Mouse (Mus musculus) granulocyte monocyte progenitor cell, adult 5-6 weeks (primary cell): Measurements from ENCODE around the gene Pik3r3. TPM values are rescaled to one million over a fixed set of nuclear protein-coding genes. Genes with fewer than 3 reads are reported as not detected.
"Not testable (repeated sequence)": the region's sequence is repeated elsewhere in the genome, so short reads cannot be mapped to it uniquely, and the experiment has no call there.

Experiments
- ATAC-seq: replicated peaks from 2 replicates; pipeline ENCODE4 v1.8.0; 2016; ENCODE audit warnings: mild to moderate bottlenecking, moderate TSS enrichment, inconsistent platforms; ENCODE audit not compliant: poor library complexity, severe bottlenecking
- total RNA-seq, 2 experiments: library from RNA; stranded (forward) in 1 of 2; stranded (reverse) in 1 of 2; fragments of 200-712, 200-1000 nt in 1 of 2; fragments of >200 nt in 1 of 2; fragmentation: Nextera tagmentation in 1 of 2; gene quantifications; 2 replicates each; pipeline ENCODE4 v1.2.3; 2014 to 2017

The Pik3r3 gene
- total RNA-seq, 2 experiments from 2014 or later = 0.39 TPM; not detected in 1

DNA sequence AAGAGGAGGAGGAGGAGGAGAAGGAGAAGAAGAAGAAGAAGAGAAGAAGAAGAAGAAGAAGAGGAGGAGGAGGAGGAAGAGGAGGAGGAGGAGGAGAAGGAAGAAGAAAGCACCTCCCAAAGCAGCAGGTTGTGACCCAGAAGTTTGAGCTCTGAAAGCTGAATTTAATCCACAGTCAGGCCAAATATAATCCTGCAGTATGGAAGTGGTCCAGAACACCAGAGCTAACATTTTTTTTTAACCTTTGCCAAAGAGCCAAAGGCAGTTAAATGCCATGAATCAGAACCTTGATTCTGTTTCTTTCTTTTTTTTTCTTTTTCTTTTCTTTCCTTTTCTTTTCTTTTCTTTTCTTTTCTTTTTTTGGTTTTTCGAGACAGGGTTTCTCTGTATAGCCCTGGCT, 3.8 kb upstream of the Pik3r3 start:
- ATAC-seq = not testable (repeated sequence)

DNA sequence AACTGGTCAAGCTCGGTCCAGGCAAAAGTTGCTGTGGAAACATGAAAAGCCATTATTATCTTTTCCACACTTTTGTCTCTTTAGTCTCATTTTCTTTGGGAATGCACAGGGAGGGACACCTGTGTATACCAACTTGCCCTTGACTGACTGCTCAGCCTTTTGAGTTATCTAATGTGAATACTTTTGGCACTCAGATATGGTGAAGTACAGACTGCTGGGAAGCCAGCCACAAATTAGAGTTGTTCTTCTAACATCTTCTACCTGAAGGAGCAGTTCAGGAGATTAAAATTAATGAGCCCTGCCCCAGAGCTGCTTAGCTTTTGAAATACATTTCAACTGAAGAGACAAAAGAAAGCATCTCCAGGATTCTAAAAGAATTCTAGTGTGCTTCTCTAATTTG, 2.4 kb upstream of the Pik3r3 start:
- ATAC-seq = no peak

DNA sequence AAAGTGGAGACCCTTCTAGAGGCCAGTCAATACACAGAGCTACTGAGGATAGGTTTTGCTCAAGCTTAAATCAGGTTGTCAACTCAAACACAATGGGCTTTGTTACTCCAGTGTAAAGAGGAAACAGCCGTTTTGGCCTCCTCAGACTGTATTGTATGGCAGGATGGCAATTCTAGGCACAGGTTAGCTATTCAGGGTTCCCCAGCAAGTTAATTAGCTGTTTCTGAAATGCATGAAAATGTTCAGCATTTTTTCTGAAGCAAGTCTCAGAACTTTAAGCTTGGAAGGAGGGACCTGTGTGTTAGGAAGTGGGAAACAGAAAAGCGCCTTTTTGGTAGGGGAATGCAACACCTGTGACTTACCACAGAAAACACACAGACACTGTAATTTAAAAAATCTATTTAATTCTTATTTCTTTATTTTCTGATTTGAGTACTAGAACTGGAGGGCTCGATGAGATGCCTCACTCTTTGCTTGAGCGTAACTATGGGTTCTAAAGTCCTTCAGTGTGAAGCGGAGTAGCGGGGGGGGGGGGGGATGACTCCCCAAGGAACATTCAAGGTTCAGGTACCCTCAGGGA, 1.3 kb upstream of the Pik3r3 start:
- ATAC-seq = no peak

DNA sequence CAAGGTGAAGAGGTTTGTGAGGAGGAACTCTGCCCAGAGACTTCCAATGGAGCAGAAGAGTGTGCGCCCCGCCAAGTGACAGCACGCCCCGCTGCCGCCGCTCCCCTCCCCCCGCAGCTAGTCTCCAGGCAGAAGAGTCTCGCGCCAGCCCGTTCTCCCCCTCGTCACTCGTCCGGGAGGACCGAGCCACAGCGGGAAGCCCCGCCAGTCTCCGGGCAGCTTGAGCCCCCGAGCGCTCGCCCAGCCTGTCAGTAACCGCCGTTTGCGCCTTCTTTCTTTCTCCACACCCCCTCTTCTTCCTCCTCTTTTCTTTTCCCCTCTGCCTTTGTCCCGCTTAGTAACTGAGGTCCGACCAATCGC, 658 bp upstream of the Pik3r3 start:
- no peak for ATAC-seq

DNA sequence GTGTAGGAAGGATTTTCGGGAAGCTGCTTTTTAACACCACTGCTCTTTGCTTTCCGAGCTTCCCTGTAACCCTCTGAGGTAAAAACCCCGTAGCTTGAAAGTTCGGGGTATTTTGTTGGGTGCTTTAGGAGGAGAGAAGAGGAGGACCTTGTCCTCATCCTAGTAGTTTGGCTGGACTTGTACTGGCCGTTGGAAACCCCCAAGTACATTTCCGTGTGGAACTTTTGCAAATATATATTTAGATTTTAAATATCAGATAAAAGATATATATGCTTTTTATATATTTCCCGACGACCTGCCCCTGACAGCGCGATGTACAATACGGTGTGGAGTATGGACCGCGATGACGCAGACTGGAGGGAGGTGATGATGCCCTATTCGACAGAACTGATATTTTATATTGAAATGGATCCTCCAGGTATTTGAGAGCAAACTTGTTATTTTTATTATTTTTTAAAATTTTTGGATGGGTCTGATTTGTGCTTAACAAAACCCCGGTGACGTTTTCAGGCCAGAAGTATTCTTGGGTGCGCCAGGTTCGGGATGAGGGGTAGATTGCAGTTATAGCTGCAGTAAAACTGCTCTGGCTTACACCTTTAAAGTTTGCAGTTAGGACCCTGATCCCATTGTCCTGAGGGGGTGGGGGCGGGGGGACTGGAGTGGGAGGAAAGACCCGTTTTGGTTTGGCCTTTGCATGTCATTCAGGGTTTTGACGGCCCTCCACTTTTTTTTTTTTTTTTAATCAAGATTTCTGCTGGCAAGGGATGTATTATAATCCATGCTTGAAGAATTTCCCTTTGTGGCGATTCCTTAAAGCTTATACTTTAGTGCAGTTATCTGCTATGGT, 801 bp downstream of the Pik3r3 start:
- no peak for ATAC-seq

DNA sequence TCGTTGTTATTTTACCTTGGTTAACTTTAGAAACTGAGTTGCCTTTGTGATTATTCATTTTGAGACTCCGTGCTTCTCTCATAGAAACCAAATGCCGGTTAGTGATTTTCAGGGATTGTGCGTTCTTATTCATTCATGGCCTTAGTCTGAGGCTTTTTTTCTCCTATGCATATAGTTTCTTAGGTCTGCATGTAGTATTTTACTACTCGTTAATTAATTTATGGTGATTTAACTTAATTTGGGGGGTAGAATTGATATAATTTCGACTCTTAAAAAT, 1.4 kb downstream of the Pik3r3 start:
- no peak for ATAC-seq

DNA sequence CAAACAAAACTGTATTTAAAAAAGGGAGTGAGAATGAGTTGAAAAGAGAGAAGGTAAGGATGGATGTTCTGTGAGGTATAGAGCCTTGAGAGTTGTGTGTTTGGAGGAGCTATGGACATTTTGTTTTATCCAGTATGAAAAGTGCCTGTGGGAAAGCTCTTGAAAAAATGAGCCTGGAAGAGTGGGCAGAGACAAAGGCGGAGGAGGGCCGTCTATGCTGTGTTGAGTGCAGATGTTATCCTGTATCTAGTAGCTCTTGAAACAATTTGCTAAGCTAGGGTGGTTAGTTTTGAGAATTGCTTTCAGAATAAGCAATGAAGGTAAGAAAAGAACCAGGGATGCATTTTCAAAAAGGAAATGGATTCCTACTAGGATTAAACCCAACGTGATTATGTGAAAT, 22.0 kb downstream of the Pik3r3 start:
- ATAC-seq = no peak

DNA sequence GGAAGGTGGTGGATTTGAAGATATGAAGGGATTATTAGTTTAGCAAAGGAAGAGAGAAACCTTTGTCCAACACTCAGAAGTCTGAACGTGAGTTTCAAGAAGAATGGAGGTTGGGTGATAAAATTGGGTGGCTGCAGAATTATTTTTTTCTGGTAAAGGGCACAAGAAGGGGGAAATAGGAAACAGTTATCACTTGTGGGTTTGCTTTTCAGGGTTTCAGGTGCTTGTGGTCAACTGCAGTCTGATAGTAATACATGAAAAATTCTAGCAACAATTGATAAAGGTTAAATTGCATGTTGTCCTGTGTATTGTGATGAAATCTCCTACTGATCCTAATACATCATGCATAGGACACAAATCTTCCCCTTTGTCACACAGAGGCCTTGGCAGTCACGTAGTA, 22.8 kb downstream of the Pik3r3 start:
- ATAC-seq = no peak

DNA sequence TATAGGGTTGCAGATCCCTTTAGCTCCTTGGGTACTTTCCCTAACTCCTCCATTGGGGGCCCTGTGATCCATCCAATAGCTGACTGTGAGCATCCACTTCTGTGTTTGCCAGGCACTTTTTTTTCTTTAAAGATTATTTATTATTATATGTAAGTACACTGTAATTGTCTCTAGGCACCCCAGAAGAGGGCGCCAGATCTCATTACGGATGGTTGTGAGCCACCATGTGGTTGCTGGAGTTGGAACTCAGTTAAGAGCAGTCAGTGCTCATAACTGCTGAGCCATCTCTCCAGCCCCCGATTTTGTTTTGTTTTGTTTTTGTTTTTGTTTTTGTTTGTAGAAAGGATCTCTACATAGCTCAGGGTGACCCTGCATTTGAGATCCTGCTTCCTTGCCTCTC, 24.5 kb downstream of the Pik3r3 start:
- not testable (repeated sequence) for ATAC-seq

DNA sequence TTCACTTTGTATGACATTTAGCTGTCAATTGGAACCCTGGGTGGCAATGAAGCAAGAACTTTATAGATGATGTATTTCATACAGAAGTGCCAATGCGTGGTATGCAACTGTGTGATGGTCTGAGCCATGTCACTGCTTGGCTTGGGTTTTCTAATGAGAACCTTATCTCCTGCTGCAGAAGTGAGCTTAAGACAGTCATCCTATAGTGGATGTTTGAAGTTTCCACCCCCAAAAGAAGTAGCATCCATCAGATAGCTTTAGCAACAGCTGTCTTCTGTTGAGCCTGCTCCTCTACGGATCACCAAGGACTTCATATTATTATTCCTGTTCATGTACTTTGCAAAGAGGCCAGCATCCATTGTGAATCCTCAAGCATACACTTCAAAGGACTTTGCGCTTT, 28.6 kb downstream of the Pik3r3 start:
- ATAC-seq = no peak

DNA sequence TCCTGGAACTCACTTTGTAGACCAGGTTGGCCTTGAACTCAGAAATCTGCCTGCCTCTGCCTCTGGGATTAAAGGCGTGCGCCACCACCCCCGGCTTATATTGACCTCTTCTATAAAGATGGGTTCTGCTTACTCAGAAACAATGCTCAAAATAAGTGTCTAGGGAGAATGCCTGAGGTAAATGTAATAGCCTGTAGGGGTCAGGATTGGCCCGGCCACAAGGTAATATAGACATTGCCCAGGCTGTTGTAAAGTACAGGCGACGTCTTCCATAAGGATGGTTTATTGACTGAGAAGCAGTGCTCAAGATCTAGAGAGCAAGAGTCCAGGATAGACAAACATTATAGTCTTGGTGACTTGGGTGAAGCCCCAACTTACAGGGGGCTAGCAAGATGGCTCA, 46.8 kb downstream of the Pik3r3 start:
- no peak for ATAC-seq

DNA sequence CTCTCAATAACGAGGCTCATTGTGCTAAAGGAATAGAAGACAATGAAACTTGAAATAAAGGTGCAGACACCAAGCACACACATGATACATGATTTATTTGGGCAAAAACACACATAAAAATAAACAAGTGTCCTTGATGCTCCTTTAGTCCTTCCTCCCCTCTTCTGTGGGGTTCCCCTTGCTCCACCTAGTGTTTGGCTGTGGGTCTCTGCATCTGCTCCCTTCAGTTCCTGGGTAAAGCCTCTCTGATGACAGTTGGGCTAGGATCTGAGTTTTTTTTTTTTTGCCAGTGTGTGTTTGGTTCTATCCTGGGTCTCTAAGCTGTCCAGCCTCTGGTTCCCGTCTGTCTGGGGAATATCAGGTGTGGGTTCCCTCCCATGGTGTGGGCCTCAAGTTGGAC, 60.8 kb downstream of the Pik3r3 start:
- ATAC-seq = no peak

DNA sequence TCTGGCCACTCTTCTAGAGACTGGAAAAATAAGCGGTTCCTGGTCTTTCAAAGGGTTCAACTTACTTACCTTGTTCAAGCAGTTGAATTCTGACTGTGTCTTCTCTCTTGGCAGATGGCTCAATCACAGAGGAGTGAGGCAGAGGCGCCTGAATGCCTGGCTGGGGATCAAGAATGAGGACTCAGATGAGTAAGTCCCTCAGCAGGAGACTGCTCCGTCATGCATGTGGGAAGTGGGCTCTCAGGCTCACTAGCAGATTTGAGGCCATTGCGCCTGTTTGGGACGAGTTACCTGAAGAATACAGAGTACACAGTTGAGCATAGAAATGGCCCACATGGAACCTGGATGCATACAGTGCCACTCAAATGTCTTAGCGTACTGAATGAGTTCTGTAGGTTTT, 70.1 kb downstream of the Pik3r3 start:
- ATAC-seq = no peak

DNA sequence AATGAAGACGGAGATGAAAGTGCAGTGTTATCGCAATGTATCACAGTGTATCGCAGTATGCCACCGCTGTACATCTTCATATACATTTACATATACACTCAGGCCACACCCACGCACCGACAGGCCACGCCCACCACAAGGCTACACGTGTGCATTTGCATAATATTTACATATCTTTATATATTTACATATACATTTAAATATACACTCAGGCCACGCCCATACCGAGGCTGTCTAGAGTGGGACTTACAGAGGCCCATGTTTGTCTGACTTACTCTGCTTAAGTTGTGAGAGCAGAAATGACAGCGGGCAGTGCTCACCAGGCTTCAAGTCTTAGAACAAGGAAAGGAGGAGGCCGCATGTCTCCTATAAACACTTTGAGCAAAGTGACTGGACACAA, 71.9 kb downstream of the Pik3r3 start:
- no peak for ATAC-seq

DNA sequence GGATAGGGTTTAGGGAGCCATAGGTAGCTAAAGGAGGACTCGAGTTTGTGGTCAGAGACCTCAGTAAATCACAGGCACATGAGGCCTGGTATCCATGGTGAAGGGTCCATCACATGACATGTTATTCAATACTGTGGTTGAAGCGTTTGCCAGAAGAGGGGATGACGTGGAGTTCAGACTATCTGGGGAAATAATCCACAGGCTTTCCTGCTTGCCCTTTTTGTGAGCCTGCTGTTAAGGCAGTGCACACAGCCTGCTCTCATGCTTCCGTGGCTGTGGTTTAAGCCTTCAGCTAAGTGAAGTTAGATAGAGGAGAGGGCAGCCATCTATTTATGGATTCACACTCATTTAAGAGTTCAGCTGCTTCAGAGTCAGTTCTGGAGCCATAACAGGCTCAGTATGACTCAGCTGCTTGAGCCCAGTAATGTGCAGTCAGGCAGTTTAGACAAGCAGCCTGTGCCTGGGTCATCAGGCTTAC, 79.5 kb downstream of the Pik3r3 start:
- ATAC-seq = peak; percentile 82

DNA sequence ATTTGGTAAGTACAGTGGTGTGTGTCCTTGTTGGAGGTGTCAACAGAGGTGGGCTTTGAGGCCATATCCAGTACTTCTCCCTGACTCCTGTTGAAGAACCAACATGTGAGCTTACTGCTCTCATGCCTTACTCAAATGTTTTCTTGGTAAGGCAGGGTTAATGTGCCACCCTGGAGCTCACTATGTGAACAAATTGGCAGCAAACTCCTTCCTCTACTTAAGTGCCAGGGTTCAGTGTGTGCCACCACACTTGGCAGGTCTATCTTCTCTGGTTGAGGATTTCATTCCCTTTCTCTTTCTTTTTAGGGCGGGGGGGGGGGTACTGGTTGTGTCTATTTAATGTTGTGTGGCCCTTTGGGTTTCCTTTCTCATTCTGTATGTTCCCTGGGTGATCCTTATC, 83.1 kb downstream of the Pik3r3 start:
- no peak for ATAC-seq

DNA sequence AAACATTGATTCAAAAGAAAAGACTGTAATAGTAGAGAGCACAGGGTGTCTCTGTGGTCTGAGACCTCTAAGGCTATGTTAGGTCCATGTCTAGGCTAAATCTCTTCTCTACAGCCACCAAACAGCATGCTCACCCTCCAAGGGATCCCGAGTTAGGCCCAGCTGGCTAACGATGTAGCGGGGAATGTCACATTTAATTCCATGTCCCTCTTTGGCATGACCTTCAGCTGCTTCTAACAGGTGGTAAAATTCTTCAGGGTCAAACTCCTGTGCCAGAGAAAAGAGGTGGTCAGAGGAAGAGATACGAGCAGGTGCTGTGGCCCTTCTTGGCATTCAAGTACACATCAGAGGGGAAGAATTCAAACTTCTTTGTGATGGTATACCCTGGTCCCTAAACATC, 96.2 kb downstream of the Pik3r3 start:
- no peak for ATAC-seq

DNA sequence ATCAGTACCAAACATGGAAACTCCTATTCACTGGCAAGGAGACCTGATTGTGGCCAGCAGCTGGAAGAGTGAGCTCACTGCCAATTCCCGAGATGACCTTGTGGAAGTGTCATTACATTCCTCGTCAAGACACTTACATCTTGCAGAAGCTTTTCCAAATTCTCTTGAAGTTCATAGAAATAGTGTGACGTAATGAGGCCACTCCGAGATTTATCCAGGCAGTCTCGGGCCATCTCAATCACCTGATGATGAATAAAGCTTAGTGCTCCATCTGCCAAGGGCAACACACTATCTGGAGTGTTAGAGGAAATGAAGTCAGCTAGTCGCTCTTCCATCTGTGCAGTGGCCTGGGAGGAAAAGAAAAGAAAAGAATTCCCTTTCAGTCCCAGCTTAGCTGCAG, 100.7 kb downstream of the Pik3r3 start:
- no peak for ATAC-seq

DNA sequence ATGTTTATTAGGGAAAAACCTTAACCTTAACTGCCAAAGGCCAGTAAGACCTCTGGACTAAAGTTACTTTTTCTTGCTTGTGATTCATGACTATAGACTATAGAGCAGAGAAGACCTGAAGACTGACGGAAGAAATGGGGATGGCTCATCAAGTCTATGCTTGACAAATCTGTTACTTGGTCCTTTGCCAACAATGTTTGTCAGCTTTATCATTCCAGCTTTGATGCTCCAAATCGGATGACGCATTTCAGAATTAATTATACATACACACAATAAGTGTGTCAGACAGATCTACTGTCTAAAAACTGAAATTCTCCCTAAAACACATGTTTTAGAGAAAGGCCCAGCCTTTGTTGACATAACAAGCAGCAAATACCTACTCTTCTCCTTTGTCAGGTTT, 107.8 kb downstream of the Pik3r3 start:
- no peak for ATAC-seq

DNA sequence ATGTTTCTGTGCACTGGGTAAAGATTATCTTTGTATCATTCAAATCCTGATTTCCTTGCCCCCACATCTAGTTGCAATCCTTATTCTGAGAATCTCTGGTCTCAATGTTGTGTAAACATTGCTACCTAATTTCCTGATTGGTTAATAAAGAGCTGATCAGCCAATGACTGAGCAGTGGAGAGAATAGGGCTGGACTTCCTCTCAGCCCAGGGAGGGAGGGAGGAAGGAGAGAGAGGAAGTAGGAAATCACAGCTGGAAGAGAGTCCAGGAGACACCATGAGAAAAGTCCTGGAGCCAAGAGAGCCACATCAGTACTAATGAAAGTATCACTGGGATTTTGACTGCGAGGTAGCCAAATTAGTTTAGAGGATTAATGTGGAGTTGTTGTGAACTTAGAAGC, 114.9 kb downstream of the Pik3r3 start:
- ATAC-seq = peak; percentile 58

DNA sequence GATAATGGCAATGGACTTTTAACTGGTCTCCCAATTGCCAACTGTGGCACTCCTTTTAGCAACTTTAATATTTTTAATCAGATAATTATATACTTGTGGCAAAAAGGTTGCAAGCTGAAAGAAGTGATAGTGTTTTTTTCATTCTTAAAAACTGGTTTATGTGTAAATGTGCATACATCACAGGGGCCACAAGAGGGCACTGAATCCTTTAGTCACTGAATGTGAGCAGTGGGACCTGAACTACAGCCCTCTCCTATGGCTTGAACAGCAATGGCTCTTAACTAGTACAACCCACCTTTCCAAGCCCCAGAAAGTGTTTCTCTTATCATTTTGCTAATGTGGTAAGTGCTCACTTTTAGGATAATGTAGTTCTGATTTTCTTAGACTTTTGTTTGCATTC, 120.7 kb downstream of the Pik3r3 start:
- ATAC-seq = peak; percentile 56

DNA sequence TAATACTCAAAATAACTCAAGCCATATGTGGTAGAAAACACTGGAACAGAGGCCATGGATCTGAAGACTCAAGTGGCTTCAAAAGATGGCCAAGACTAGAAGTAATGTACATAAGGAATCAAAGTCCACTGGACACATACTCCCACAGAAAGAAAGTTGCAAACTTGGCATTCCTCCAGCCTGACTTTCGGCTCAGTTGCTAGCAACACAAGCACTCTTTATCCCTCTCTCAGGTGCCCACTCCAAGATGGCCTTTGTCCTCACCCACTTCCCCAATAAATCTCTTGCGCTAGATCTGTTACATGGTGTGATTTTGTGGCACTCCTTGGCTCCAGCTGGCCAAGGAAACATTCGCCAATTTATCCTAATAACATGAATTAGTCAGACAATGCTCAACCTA, 131.1 kb downstream of the Pik3r3 start:
- ATAC-seq = no peak
